Mouse (Mus musculus) mesoderm, embryonic 11.5 days (tissue): ENCODE results near the gene Olfr437.
"Not testable (repeated sequence)": the region's sequence is repeated elsewhere in the genome, so short reads cannot be mapped to it uniquely, and the experiment has no call there.

ENCODE experiments used
- DNase-seq: peaks from one replicate; pipeline ENCODE4 v3.0.0-alpha.2; 2012; ENCODE audit warnings: low read depth, low spot score

Olfr437 gene

GRCm38 (mm10) chr6:43162982-43163381 is at the start of gene Olfr437:
Gene Olfr437 (plus strand): TSS chr6:43163282.
- no peak for DNase-seq

- not testable (repeated sequence) for DNase-seq
These were observed 16.8 kb upstream of the Olfr437 start, which contains the start of gene Olfr237-ps1 for GRCm38 (mm10) chr6:43146267-43146666. Gene Olfr237-ps1 (plus strand): TSS chr6:43146567.

- no peak for DNase-seq
These were observed 3.6 kb upstream of the Olfr437 start for GRCm38 (mm10) chr6:43159502-43159901.

- DNase-seq = no peak
These were observed 4.2 kb downstream of the Olfr437 start for GRCm38 (mm10) chr6:43167246-43167645.

GRCm38 (mm10) chr6:43171840-43172239 is 8.8 kb downstream of the Olfr437 start, which contains the start of gene Olfr13:
Gene Olfr13 (plus strand): TSS chr6:43172140.
- DNase-seq = no peak

GRCm38 (mm10) chr6:43178129-43178528 is 15.0 kb downstream of the Olfr437 start:
- DNase-seq = no peak

GRCm38 (mm10) chr6:43178584-43179501 is 15.8 kb downstream of the Olfr437 start:
- no peak for DNase-seq

GRCm38 (mm10) chr6:43190986-43191385 is 27.9 kb downstream of the Olfr437 start:
- DNase-seq = no peak

- no peak for DNase-seq
These were observed 33.7 kb downstream of the Olfr437 start, which contains the start of gene Olfr435 for GRCm38 (mm10) chr6:43196781-43197180. Gene Olfr435 (plus strand): TSS chr6:43197146.

- DNase-seq = no peak
These were observed 35.0 kb downstream of the Olfr437 start for GRCm38 (mm10) chr6:43198094-43198493.

GRCm38 (mm10) chr6:43202786-43203185 is 39.7 kb downstream of the Olfr437 start:
- DNase-seq = no peak

GRCm38 (mm10) chr6:43205355-43205754 is 42.3 kb downstream of the Olfr437 start:
- DNase-seq = no peak

GRCm38 (mm10) chr6:43212873-43213272 is 49.8 kb downstream of the Olfr437 start, which contains the start of gene Olfr434:
Gene Olfr434 (plus strand): TSS chr6:43213021.
- not testable (repeated sequence) for DNase-seq
